18 mouse cellular contexts compared by ENCODE assay signal in the genomic region with DNA sequence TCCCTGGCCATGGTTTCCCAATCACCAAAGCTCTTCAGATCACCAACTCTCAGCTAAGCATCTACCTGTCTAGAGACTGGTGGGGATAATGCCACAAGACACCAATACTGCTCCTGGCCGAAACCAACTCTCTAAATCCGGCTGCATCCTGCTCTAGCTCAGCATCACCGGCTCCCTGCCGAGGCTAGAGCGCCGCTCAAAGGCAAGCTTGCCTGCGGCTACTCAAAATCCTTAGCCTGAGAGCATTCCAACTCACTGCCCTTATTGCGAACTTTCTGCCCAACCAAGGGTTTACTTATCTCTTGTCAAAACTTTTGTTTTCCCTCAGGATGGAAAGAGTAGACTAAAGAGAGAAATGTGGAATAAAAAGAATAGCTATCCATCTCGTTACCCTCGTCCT. TPM values are rescaled to one million over a fixed set of nuclear protein-coding genes. Genes with fewer than 3 reads are reported as not detected.
DNase-seq lines count a peak whose midpoint lies in the region; ATAC-seq lines count a peak whose summit lies in the region.
"Had no signal": no experiment of that assay in that cellular context is flagged by ENCODE, and none has a peak within 500 bp of the region (broad histone marks: within the 10 kb centered on the region; RNA-seq: fewer than 3 reads in every experiment).

No protein-coding gene starts in this region.

- no peaks in the 10 kb centered on the region for H3K36me3 ChIP-seq in midbrain, embryonic 11.5 days (ENCODE audit: control insufficient read depth, insufficient read depth, low read length)
- no peaks in the 10 kb centered on the region for H3K36me3 ChIP-seq in kidney, embryonic 16.5 days (ENCODE audit: insufficient read depth, low read length)
- H3K36me3 ChIP-seq: heart, embryonic 10.5 days; limb, embryonic 15.5 days had no signal

- H3K27ac ChIP-seq in midbrain, embryonic 11.5 days (ENCODE audit: low read depth, low read length): no peak overlapping the region
- no peak overlapping the region for H3K27ac ChIP-seq in kidney, embryonic 16.5 days (ENCODE audit: low read length)
- H3K27ac ChIP-seq: heart, embryonic 10.5 days; kidney, postnatal 0 days; limb, embryonic 15.5 days had no signal

- WGBS in midbrain, embryonic 11.5 days: 23% methylated on average over 10 of the region's 10 CpGs
- 30% methylated on average over 10 of the region's 10 CpGs for WGBS in kidney, embryonic 16.5 days

- H3K9ac ChIP-seq in midbrain, embryonic 11.5 days (ENCODE audit: low read length): no peak overlapping the region
- no peak overlapping the region for H3K9ac ChIP-seq in kidney, embryonic 16.5 days (replicated peaks; ENCODE audit: low read length)
- H3K9ac ChIP-seq: limb, embryonic 15.5 days; lung, embryonic 14.5 days had no signal

- H3K4me1 ChIP-seq in midbrain, embryonic 11.5 days (ENCODE audit: control insufficient read depth, insufficient read depth, low read length): no peaks in the 10 kb centered on the region
- no peaks in the 10 kb centered on the region for H3K4me1 ChIP-seq in kidney, embryonic 16.5 days (ENCODE audit: insufficient read depth, low read length)
- H3K4me1 ChIP-seq: heart, embryonic 10.5 days had no signal

- peaks cover 16% of the 10 kb centered on the region for H3K27me3 ChIP-seq in midbrain, embryonic 11.5 days (ENCODE audit: control insufficient read depth, insufficient read depth, low read length)
- H3K27me3 ChIP-seq in kidney, embryonic 16.5 days (ENCODE audit: insufficient read depth, low read length): peaks cover 42% of the 10 kb centered on the region

- DNase-seq in cerebellum, postnatal 36 days: peak; percentile 10 to 14
- no peak for DNase-seq in cerebellum, adult 9-10 months
- DNase-seq in right cerebral cortex, postnatal 25 days: peak; percentile 11
- no peak for DNase-seq in right cerebral cortex, postnatal 4 days
- peak; percentile 85 for DNase-seq in midbrain, embryonic 11.5 days (ENCODE audit: low spot score, missing footprints)
- no peak for DNase-seq in adrenal gland, adult 8-10 months
- DNase-seq in heart, adult 18-20 months: no peak
- DNase-seq: gastrocnemius, postnatal 14 days; heart, postnatal 14 days; lung, embryonic 14.5 days had no signal

- ATAC-seq in midbrain, embryonic 11.5 days (ENCODE audit: low FRiP score): no peak
- no peak for ATAC-seq in kidney, embryonic 16.5 days (ENCODE audit: low FRiP score, low TSS enrichment)
- ATAC-seq: forebrain, embryonic 16.5 days; intestine, embryonic 16.5 days had no signal

- H3K4me3 ChIP-seq in midbrain, embryonic 11.5 days (ENCODE audit: low read depth, low read length): no peak overlapping the region
- no peak overlapping the region for H3K4me3 ChIP-seq in kidney, embryonic 16.5 days (ENCODE audit: low read length)
- H3K4me3 ChIP-seq: heart, embryonic 10.5 days; limb, embryonic 15.5 days had no signal

- H3K9me3 ChIP-seq in midbrain, embryonic 11.5 days (ENCODE audit: control insufficient read depth, low read length): no peaks in the 10 kb centered on the region
- H3K9me3 ChIP-seq in kidney, embryonic 16.5 days (ENCODE audit: low read length): no peaks in the 10 kb centered on the region
- H3K9me3 ChIP-seq: heart, embryonic 10.5 days; limb, embryonic 15.5 days had no signal

- no peak overlapping the region for H3K4me2 ChIP-seq in midbrain, embryonic 11.5 days
- H3K4me2 ChIP-seq in kidney, embryonic 16.5 days (replicated peaks; ENCODE audit: low read depth, low read length): no peak overlapping the region
- H3K4me2 ChIP-seq: limb, embryonic 15.5 days; lung, embryonic 14.5 days had no signal

RNA-seq across cellular contexts. Expression of a gene that starts 2.4 kb away (rescaled TPM):
- polyA plus RNA-seq in midbrain, embryonic 11.5 days (2014; fragmentation: Nextera tagmentation; extraction: Ambion mirVana): 0.26 and 0.56 TPM in 2 replicates
- total RNA-seq in adrenal gland, adult 8-10 months (2022): under 1 TPM in 1 of 4 experiments, not detected in 3; 0.05 TPM
- total RNA-seq in heart, adult 18-20 months (2021): not detected
- not detected in 2 replicates for polyA plus RNA-seq in kidney, embryonic 16.5 days (2015; fragmentation: Nextera tagmentation; extraction: Ambion mirVana)
- total RNA-seq: adrenal gland, adult 18-20 months; common myeloid progenitor, adult 5-6 weeks; heart, postnatal 14 days had no signal
- polyA plus RNA-seq: heart, embryonic 10.5 days; intestine, embryonic 16.5 days; lung, embryonic 14.5 days had no signal

Comparison
In these comparisons a context has a peak if more than half of its experiments do, and no peak if none do; other contexts are left out.
1. DNase-seq: peak in cerebellum, postnatal 36 days (2 of 2), right cerebral cortex, postnatal 25 days (single experiment) and midbrain, embryonic 11.5 days (single experiment); none in cerebellum, adult 9-10 months (single experiment), right cerebral cortex, postnatal 4 days (single experiment), adrenal gland, adult 8-10 months (single experiment) and heart, adult 18-20 months (0 of 2).